Mouse (Mus musculus): Measurements from ENCODE around the gene Lrit3. TPM values are rescaled to one million over a fixed set of nuclear protein-coding genes. Genes with fewer than 3 reads are reported as not detected.

The Lrit3 gene
- not detected for polyA plus RNA-seq (2017; shearing (Covaris generic))

DNA sequence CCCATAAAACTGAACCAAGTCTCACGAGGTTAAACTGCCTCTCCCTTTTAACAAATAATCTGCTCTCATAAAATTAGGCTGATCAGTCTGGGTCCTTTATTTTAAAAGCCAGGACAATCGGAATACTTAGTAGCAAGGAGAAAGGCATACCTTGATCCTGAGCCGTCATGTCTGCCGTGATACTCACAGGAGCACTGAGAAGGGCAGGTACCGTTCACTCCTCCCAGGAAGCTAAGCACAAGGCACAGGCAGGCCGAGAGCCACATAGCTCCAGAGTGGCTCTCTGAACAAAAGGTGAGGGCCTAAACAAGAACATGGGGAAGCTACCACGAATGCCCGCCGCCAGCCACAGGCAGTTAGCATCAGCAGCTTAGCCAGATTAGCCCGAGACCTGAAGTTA is at the start of gene Lrit3:
Gene Lrit3, minus strand, starts transcription at position 266 of the 400 bp plus-strand sequence.

GRCm38 (mm10) chr3:129835388-129835934 is 31.6 kb upstream of the Lrit3 start, which contains the start of gene Cfi:
Cfi (plus strand) TSS chr3:129835884.

GRCm38 (mm10) chr3:129831035-129831568 is 27.3 kb upstream of the Lrit3 start, which contains the start of gene Gar1:
Gar1 (minus strand) TSS chr3:129831396.

GRCm38 (mm10) chr3:129822206-129822775 is 18.5 kb upstream of the Lrit3 start, which contains the start of gene Rrh:
Rrh (minus strand) TSS chr3:129822587.

DNA sequence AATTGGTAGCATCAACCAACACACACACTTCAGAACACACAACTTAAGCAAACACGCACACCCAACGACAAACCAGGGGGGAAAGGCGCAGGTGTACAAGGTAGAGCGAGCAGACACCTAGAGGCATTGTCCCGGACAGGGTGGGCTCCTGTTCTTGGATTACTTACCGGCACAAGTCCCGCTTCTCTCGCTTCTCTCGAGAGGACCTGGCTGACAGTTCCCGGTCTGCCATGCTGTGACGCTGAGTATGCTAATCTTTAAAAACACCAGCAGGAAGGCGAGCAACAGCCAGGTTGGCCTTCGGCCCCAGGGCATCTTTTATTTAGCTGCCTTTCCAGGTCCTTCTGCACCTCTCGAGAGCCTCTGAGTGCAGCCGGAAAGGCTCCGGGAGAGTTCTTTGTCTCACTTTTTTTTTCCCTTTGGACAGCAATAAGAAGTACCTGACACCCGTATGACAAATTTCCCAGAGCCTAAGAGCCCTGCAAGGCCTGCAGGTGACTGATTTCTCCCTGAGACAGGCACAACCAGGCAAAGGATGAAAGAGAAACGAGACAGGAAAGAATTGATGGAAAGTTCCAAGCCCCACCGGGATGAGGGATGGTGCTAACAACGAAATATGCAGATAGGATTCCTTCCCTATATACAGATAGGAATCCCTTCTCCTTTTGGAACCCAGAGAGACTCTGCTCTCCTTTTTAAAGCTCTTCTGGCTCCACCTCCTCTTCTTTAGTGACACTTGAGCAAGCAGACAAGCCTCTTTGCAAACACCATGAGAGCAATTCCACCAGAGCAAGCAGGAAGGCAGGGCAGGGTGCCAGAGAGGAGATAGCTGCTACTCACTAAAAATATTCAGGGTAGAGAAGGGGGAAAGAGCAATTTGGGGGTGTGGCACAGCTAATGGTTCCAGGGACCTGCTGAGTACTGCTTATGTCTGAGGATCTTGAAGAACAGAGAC is 48.9 kb downstream of the Lrit3 start, which contains the start of gene Egf:
Gene Egf, minus strand, starts transcription at position 667 of the 955 bp plus-strand sequence.

Other genes with a start within 250 kb of the Lrit3 start
- gene Egf, start 48.7 kb downstream of the Lrit3 start, polyA plus RNA-seq (2017; shearing (Covaris generic)) = 1.4 TPM
- not detected for gene Rrh, start 18.6 kb upstream of the Lrit3 start, polyA plus RNA-seq (2017; shearing (Covaris generic))
- gene Gar1, start 27.4 kb upstream of the Lrit3 start, polyA plus RNA-seq (2017; shearing (Covaris generic)) = 51.0 TPM
- gene Cfi, start 31.9 kb upstream of the Lrit3 start, polyA plus RNA-seq (2017; shearing (Covaris generic)) = not detected
- 1.9 TPM for gene Pla2g12a, start 74.6 kb upstream of the Lrit3 start, polyA plus RNA-seq (2017; shearing (Covaris generic))
- 71.4 TPM for gene Casp6, start 97.4 kb upstream of the Lrit3 start, polyA plus RNA-seq (2017; shearing (Covaris generic))
- gene Mcub, start 166.2 kb upstream of the Lrit3 start, polyA plus RNA-seq (2017; shearing (Covaris generic)) = 42.0 TPM

Measured in inflammation-experienced regulatory T-cells, adult 16 weeks (primary cell).